Mouse (Mus musculus): ENCODE data around the gene Tusc2. TPM values are rescaled to one million over a fixed set of nuclear protein-coding genes. Genes with fewer than 3 reads are reported as not detected.

Gene Tusc2
- polyA plus RNA-seq, 1 experiment from 2014 or later, result 63.4 TPM

- Histone ChIP-seq H3K4me1 (peaks cover 59% of the 10 kb centered on the region), H3K36me3 (replicated peaks) (peaks cover 58% of the 10 kb centered on the region), H3K4me3 (no peak overlapping the region; the same call in 1 of the 2 replicates), H3K27ac (replicated peaks) (no peak overlapping the region), H3K9me3 (no peaks in the 10 kb centered on the region), H3K27me3 (replicated peaks; ENCODE audit: low read depth, poor library complexity, severe bottlenecking) (no peaks in the 10 kb centered on the region)
- WGBS, result 93% methylated on average over 8 of the region's 8 CpGs
- no peak for DNase-seq (ENCODE audit: low spot score)
Observed at GRCm38 (mm10) chr9:107539940-107540339, 23.1 kb upstream of the Tusc2 start.

- Histone ChIP-seq H3K36me3 (replicated peaks) (peaks cover 62% of the 10 kb centered on the region), H3K27ac (replicated peaks) (no peak overlapping the region), H3K4me1 (peaks cover 58% of the 10 kb centered on the region), H3K27me3 (replicated peaks; ENCODE audit: low read depth, poor library complexity, severe bottlenecking) (no peaks in the 10 kb centered on the region), H3K9me3 (no peaks in the 10 kb centered on the region), H3K4me3 (peak overlapping the region; percentile 66; the same call in 1 of the 2 replicates)
- whole genome bisulfite sequencing, result 80% methylated on average over 4 of the region's 4 CpGs
- DNase-seq (ENCODE audit: low spot score), result no peak
Observed at GRCm38 (mm10) chr9:107540420-107540819, 22.6 kb upstream of the Tusc2 start.

DNA sequence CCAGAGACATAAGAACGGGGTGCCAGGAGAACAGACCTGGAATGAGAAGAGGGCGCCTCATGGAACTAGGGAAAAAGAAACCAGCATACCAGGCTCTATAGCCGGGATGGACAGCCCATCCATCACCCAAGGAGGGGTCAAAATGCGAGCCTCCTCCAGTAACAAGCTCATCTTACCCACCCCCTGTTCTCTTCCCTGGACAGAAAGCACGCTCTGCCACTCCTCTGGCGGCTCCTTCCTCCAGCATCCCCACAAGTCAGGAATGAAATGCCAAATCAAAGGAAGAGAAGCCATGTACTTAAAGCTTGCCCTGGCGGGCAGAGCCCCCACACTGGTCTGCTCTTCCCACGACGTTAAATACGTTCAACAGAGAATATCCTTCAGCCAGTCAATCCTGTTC, 22.1 kb upstream of the Tusc2 start:
- 42% methylated on average over 10 of the region's 10 CpGs for WGBS
- peaks cover 57% of the 10 kb centered on the region for H3K4me1 ChIP-seq

DNA sequence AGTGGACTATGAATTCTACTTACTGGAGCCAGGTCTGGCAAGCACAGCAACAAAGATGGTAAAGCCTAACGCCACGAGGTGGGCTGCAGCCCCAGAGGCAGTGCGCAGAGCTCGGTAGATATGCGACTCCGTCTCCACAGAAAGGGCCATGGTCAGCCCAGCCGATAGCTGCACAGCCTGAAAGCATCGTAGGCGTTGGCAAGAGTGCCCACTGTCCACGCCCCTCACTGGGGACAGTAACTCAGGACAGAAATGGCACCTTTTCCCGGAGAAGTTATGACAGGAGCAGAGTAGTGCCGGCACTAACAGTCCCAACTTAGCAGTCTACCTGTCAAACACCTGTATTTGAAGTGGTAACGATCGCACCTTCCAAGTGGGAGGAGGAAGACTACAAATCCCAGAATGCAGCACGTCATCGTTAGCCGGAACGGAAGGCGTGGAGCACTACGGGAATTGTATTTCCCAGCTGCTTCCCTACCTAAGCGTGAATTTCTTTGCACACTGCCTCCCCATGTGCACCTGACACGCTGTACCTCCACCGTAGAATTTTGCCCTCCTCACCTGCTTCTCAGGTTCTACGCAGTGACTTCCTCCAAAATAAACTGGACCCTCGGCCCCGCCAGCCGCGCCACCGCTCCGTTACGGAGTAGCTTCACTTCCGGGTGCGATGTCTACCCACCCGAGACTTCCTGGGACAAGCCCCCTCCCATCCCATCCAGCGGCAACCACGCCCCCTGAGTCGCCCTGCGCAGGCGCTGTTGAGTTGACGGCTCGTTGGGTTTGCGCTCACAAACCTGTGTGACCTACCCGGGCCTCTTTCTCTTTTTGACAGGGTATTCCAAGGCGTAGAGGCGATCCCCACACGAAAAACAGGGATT, 21.3 kb upstream of the Tusc2 start, which contains the start of the genes Cyb561d2 and Nprl2:
Cyb561d2 (minus strand) TSS at position 720 of the 878 bp plus-strand sequence.
Nprl2 (plus strand) TSS at position 753 of the 878 bp plus-strand sequence.
- H3K27ac ChIP-seq (replicated peaks), result peak within 1 kb of the TSS; percentile 75
- H3K36me3 ChIP-seq (replicated peaks), result peaks cover 59% of the 10 kb centered on the region
- no peaks in the 10 kb centered on the region for H3K9me3 ChIP-seq
- peak within 1 kb of the TSS; percentile 66 for H3K4me3 ChIP-seq
- WGBS, result under 1% methylated on average over 46 of the region's 46 CpGs
- peak; percentile 96 for DNase-seq (ENCODE audit: low spot score)
- H3K27me3 ChIP-seq (replicated peaks; ENCODE audit: low read depth, poor library complexity, severe bottlenecking), result no peaks in the 10 kb centered on the region
- peaks cover 57% of the 10 kb centered on the region for H3K4me1 ChIP-seq

More for the DNA sequence above, 22.1 kb upstream of the Tusc2 start:
- Histone ChIP-seq H3K36me3 (replicated peaks) (peaks cover 62% of the 10 kb centered on the region), H3K4me3 (peak overlapping the region; percentile 66), H3K9me3 (no peaks in the 10 kb centered on the region), H3K27ac (replicated peaks) (no peak overlapping the region), H3K27me3 (replicated peaks; ENCODE audit: low read depth, poor library complexity, severe bottlenecking) (no peaks in the 10 kb centered on the region)
- no peak for DNase-seq (ENCODE audit: low spot score)

GRCm38 (mm10) chr9:107542352-107542686, 20.7 kb upstream of the Tusc2 start:
- DNase-seq (ENCODE audit: low spot score), result no peak
- H3K27me3 ChIP-seq (replicated peaks; ENCODE audit: low read depth, poor library complexity, severe bottlenecking), result peaks cover 1% of the 10 kb centered on the region; the same call in 1 of the 2 replicates
- H3K9me3 ChIP-seq, result no peaks in the 10 kb centered on the region
- WGBS, result under 1% methylated on average over 11 of the region's 11 CpGs
- peak overlapping the region; percentile 66 for H3K4me3 ChIP-seq
- peaks cover 57% of the 10 kb centered on the region for H3K4me1 ChIP-seq
- peaks cover 53% of the 10 kb centered on the region for H3K36me3 ChIP-seq (replicated peaks)
- peak overlapping the region; percentile 75 for H3K27ac ChIP-seq (replicated peaks)

DNA sequence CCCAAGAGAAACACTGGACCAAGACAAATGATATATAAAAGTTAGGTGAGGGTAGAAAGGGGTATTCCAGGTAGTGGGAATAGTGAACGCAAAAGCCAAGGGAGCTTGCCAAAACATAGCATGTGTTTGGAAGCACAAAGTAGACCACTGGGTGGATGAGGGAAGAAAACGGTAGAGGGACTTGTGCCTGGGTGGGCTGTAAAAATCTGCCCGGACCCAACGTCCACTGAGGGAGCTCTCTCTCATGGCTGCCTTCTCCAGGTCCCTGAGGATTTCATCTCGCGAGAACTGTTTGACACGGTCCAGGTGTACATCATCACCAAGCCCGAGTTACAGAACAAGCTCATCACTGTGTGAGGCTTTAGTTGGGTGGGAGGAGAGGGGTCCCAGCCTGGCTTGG, 20.3 kb upstream of the Tusc2 start:
- Histone ChIP-seq H3K4me3 (peak overlapping the region; percentile 66), H3K27ac (replicated peaks) (peak overlapping the region; percentile 75; the same call in 1 of the 2 replicates), H3K27me3 (replicated peaks; ENCODE audit: low read depth, poor library complexity, severe bottlenecking) (peaks cover 5% of the 10 kb centered on the region; the same call in 1 of the 2 replicates), H3K9me3 (no peaks in the 10 kb centered on the region), H3K36me3 (replicated peaks) (peaks cover 49% of the 10 kb centered on the region), H3K4me1 (peaks cover 59% of the 10 kb centered on the region)
- DNase-seq (ENCODE audit: low spot score), result no peak
- 48% methylated on average over 8 of the region's 8 CpGs for WGBS

DNA sequence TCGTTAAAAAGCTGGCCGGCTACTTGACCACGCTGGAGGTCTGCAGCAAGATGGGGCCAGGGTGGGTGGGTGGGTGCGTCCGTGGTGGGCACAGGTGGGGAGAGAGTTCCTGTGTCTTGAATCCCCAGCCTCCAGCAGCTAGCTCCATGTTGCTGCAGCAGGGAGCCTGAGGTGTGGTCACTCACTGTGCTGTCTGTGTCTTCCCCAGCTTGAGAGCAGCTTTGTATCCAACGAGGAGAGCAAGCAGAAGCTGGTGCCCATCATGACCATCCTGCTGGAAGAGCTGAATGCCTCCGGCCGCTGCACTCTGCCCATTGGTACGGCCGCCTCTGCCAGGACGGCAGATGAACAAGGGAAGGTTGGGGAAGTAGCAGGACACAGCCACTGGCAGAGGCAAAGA, 19.8 kb upstream of the Tusc2 start:
- Histone ChIP-seq H3K27ac (replicated peaks) (no peak overlapping the region), H3K9me3 (no peaks in the 10 kb centered on the region), H3K36me3 (replicated peaks) (peaks cover 43% of the 10 kb centered on the region), H3K4me1 (peaks cover 60% of the 10 kb centered on the region), H3K4me3 (peak overlapping the region; percentile 66), H3K27me3 (replicated peaks; ENCODE audit: low read depth, poor library complexity, severe bottlenecking) (peaks cover 11% of the 10 kb centered on the region; the same call in 1 of the 2 replicates)
- 84% methylated on average over 11 of the region's 11 CpGs for WGBS
- no peak for DNase-seq (ENCODE audit: low spot score)

DNA sequence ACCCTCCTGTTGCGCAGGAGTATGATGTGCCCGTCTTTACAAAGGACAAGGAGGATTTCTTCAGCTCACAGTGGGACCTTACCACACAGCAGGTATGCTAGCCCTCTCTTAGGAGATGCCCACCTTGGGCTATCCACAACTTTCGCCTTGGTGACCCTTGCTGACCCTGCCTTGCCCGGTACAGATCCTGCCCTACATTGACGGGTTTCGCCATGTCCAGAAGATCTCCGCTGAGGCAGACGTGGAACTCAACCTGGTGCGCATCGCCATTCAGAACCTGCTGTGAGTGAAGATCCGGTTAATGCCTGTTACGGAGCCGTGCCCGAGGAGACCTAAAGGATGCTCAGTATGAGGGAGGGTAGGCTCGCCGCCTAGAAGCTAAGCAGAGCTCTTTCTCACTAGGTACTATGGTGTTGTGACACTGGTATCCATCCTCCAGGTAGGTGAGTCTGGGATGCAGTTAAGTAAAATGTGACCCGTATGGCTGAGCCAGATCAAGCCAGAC, 18.8 kb upstream of the Tusc2 start:
- WGBS, result 95% methylated on average over 17 of the region's 17 CpGs
- Histone ChIP-seq H3K36me3 (replicated peaks) (peaks cover 34% of the 10 kb centered on the region), H3K27me3 (replicated peaks; ENCODE audit: low read depth, poor library complexity, severe bottlenecking) (peaks cover 20% of the 10 kb centered on the region), H3K27ac (replicated peaks) (no peak overlapping the region), H3K4me1 (peaks cover 60% of the 10 kb centered on the region), H3K9me3 (no peaks in the 10 kb centered on the region), H3K4me3 (no peak overlapping the region)
- no peak for DNase-seq (ENCODE audit: low spot score)

DNA sequence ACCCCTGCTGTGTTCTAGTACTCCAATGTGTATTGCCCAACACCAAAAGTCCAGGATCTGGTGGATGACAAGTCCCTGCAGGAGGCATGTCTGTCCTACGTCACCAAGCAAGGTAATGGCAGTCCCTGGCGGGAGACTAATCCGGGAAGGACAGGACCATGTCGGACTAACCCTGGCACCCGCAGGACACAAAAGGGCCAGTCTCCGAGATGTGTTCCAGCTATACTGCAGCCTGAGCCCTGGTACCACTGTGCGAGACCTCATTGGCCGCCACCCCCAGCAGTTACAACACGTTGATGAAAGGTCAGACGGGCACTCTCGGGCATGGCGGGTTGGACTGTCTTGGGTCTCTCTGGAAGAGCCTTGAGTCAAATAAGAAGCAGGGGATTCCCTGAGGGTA, 18.3 kb upstream of the Tusc2 start:
- H3K27ac ChIP-seq (replicated peaks), result no peak overlapping the region
- peaks cover 62% of the 10 kb centered on the region for H3K4me1 ChIP-seq
- H3K27me3 ChIP-seq (replicated peaks; ENCODE audit: low read depth, poor library complexity, severe bottlenecking), result peaks cover 25% of the 10 kb centered on the region
- WGBS, result 93% methylated on average over 12 of the region's 12 CpGs
- H3K4me3 ChIP-seq, result 0 out of 2 replicates have a peak overlapping the region, but pooled peaks have one; percentile 6
- peaks cover 29% of the 10 kb centered on the region for H3K36me3 ChIP-seq (replicated peaks)
- H3K9me3 ChIP-seq, result no peaks in the 10 kb centered on the region
- no peak for DNase-seq (ENCODE audit: low spot score)

DNA sequence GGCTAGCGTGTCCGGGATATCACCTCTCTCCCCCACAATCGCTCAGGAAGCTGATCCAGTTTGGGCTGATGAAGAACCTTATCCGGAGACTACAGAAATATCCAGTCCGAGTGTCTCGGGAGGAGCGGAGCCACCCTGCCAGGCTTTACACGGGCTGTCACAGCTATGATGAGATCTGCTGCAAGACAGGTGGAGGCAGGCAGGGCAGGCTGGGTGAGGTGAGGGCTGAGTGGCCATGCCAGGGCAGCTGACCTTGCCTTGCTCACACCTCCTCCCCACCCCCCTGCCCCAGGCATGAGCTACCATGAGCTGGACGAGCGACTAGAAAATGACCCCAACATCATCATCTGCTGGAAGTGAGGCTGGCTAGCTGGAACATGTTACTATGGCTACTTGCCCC, 17.9 kb upstream of the Tusc2 start:
- 87% methylated on average over 10 of the region's 10 CpGs for WGBS
- Histone ChIP-seq H3K4me3 (no peak overlapping the region), H3K27me3 (replicated peaks; ENCODE audit: low read depth, poor library complexity, severe bottlenecking) (peaks cover 30% of the 10 kb centered on the region), H3K9me3 (no peaks in the 10 kb centered on the region), H3K4me1 (peaks cover 64% of the 10 kb centered on the region), H3K27ac (replicated peaks) (no peak overlapping the region), H3K36me3 (replicated peaks) (peaks cover 24% of the 10 kb centered on the region)
- no peak for DNase-seq (ENCODE audit: low spot score)

GRCm38 (mm10) chr9:107545602-107546001, 17.5 kb upstream of the Tusc2 start:
- Histone ChIP-seq H3K4me1 (peaks cover 64% of the 10 kb centered on the region), H3K27ac (replicated peaks) (no peak overlapping the region), H3K9me3 (no peaks in the 10 kb centered on the region), H3K4me3 (no peak overlapping the region), H3K36me3 (replicated peaks) (peaks cover 23% of the 10 kb centered on the region), H3K27me3 (replicated peaks; ENCODE audit: low read depth, poor library complexity, severe bottlenecking) (peaks cover 34% of the 10 kb centered on the region)
- peak; percentile 82 for DNase-seq (ENCODE audit: low spot score)
- 4% methylated on average over 3 of the region's 3 CpGs for WGBS

DNA sequence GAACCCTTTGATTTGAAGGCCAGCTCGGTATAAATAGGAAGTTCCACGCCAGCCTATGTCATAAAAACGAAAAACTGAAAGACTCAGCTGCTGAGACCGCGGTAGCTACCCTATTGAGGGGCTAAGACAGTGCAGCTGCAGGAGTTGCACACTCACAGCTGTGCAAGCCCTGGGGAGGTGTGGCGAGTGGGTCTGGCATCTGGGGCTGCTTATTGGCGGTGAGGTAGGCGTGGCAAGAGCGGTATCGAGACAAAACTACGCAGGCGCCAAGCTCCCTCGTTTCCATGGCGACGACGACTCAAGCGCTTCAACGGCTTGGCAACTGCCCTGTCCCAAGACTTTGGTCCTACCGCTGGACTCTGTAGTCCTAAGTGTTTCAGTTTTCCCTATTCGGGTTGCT, 16.0 kb upstream of the Tusc2 start, which contains the start of gene Zmynd10:
Zmynd10 (plus strand) TSS at position 273 of the 400 bp plus-strand sequence.
- Histone ChIP-seq H3K9me3 (no peaks in the 10 kb centered on the region), H3K36me3 (replicated peaks) (peaks cover 23% of the 10 kb centered on the region), H3K4me3 (peak within 1 kb of the TSS; percentile 44), H3K27ac (replicated peaks) (0 out of 2 replicates have a peak within 1 kb of the TSS, but pooled peaks have one; percentile 20), H3K27me3 (replicated peaks; ENCODE audit: low read depth, poor library complexity, severe bottlenecking) (peaks cover 48% of the 10 kb centered on the region), H3K4me1 (peaks cover 67% of the 10 kb centered on the region)
- peak; percentile 94 for DNase-seq (ENCODE audit: low spot score)
- WGBS, result 5% methylated on average over 20 of the region's 20 CpGs

All from embryonic facial prominence, embryonic 10.5 days (tissue).